Mouse (Mus musculus) thymus, adult 18-20 months (tissue): Measurements from ENCODE around the gene Vmn2r37.
"Not testable (repeated sequence)": the region's sequence is repeated elsewhere in the genome, so short reads cannot be mapped to it uniquely, and the experiment has no call there.

ENCODE experiments used
- DNase-seq, 2 experiments: peaks; one replicate each; pipeline ENCODE4 v3.0.0; 2022; ENCODE audit warnings: mixed read lengths in 2 of 2

Gene Vmn2r37

GRCm38 (mm10) chr7:9223553-9223952, at the start of gene Vmn2r37:
Gene Vmn2r37 (minus strand): TSS chr7:9223653.
- not testable (repeated sequence) for DNase-seq
